Mouse (Mus musculus): Measurements from ENCODE around the gene Samd8.

The Samd8 gene

DNA sequence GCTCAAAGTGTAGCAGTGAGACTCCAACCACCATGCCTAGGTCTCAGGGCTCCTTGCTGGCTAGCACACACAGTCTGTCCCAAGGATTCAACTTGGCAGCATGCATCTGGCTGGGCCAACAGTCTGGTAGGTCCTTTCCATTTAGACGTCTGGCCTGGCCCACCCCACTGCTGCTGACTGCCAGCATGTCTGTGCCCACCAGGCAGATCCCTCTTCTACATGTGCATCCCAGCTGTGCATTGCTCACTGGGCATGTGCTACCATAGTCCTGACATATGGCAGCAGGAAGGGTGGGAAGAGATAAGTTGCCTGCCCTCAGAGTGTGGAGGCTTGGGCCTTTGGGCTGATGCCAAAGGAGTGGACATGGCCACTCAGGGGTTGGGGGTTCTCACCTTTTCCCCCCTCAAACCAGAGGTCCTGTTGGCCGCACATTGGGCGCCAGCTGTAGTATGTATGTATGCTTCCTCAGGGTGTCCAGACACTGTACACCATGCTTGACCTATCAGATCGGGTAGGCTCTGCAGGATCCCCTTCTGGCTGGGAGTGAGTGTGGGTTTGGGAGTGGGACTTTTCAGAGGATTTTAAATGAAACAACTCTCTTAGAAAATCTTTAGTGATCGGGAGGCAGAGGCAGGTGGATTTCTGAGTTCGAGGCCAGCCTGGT, 52.3 kb downstream of the Samd8 start:
- DNase-seq = no peak

DNA sequence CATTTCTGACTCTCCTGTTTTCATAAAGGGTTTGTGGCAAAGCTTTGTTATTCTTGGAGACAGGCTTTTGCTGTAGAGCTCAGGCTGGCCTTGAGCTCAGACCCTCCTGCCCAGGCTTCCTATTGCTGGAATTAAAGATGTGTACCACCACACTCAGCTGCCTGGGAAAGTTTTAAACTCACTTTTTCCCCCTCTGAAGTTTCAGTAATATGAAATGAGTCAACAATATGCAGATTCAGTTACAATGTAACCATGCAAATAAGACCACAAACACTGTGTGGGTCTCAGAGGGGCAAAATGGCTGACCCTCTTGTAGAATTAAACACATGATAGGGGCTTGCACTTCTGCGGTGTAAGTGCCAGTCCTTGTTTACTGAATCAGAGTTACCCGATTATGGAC, 55.9 kb downstream of the Samd8 start:
- DNase-seq = no peak

DNA sequence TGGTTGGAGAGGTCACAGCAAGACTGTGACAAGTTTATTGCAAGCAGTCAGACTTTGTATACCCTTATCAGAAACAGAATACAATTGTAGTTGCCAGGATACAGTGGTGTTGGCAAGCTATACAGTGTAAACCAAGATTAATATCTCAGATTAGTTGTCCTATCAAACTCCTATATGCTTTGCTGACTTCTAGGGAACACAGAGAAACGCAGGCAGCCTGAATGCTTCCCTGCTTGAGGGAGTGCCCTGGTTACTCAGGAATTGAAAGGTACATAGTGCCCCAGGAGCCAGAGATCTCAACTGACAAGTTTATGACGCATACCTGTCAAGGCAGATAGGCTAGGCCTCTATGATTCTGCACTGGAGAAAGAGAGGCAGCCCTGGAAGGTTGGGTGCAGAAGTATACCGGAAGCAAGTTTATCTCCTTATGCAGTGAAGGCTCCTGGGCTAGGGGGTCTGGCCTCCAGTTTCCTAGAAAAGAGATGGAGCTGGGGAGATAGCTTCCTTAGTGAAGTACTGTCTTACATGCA, 56.4 kb downstream of the Samd8 start:
- DNase-seq = no peak

- DNase-seq = no peak
These were observed 58.0 kb downstream of the Samd8 start for GRCm38 (mm10) chr14:21808208-21808922.

- no peak for DNase-seq
These were observed 59.1 kb downstream of the Samd8 start for GRCm38 (mm10) chr14:21809418-21809817.

GRCm38 (mm10) chr14:21811301-21811700, 61.0 kb downstream of the Samd8 start:
- no peak for DNase-seq

DNA sequence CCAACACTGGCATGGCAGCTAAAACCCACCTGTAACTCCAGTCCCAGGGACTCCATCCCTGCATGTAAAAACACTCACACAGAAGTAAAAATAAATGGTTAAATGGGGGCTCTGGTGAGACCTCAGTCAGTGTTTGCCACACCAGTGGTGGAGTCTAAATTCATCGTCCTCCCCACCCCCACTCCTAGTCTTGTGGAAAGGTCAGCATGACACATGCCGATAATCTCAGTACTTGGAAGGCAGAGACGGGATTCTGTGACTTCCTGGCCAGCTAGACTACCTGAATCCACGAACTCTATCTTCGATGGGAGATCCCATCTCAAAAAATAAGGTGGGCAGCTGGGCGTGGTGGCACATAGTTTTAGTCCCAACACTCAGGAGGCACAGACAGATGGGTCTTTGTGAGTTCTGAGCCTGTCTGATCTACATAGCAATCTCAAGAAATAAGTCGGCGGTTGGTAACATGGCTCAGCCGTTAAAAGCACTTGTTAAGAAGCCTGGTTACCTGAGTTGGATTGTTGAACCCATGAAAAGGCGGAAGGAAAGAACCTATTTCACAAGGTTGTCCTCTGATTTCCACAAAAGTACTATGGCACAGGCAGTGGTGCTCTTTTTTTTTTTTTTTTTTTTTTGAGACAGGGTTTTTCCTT, 61.5 kb downstream of the Samd8 start:
- DNase-seq = no peak

GRCm38 (mm10) chr14:21812590-21813162, 62.3 kb downstream of the Samd8 start:
- peak; percentile 56 to 79 for DNase-seq

DNA sequence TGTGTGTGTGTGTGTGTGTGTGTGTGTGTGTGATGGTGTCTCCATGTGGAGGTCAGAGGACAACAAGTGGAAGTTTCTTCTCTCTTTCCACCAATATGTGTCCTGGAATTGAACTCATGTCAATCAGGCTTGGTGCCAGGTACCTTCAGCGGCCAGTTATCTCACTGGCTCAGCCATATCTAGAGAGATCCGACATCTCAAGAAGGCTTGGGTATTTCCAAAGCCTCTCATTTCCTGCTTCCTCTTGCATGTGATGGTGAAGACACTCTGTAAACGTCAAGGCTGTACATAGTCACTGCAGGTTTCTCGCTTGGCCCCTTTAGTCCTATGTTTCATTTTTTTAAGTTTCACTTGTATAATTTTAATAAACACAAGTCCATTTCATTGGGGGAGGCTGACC, 62.9 kb downstream of the Samd8 start:
- no peak for DNase-seq

GRCm38 (mm10) chr14:21813847-21814246, 63.5 kb downstream of the Samd8 start:
- peak in 1 of 2 experiments; percentile 32 for DNase-seq

- DNase-seq = no peak
These were observed 64.3 kb downstream of the Samd8 start for GRCm38 (mm10) chr14:21814606-21815005.

DNA sequence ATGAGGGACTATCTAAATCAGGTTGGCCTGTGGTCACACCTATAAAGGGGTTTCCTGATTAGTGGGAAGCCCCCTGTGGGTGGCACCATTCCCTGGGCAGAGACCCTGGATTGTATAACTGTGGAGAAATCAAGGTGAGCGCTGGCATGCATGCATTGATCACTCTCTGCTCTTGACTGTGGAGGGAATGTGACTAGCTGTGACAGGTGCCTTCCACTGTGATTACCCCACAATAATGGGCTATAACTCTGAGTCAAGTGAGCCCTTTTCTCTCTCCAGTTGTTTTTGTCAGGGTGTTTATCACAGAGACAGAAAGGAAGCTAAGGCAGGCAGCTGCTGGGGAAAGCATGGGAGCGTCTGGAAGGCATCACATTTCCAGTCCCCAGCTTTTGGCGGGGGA, 65.9 kb downstream of the Samd8 start:
- DNase-seq = no peak

DNA sequence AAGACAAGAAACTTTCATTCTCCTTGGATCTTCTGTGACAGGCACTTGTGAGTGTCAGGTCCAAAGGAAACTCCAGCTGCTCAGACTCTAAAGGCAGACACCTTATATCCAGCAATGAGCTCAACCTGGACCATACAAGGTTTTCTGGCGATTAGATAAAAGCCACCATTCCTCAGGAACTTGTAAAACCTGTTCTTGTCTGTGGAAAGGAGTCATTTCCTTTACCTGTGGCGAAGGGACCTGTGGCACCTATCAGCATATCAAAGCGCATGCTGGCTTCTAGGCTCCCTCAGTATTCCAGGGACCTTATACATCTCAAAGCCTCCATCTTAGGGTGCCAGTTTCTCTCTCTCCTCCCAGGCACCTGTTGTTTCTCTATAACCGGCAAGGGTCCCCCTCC, 67.1 kb downstream of the Samd8 start:
- DNase-seq = no peak

- no peak for DNase-seq
These were observed 70.7 kb downstream of the Samd8 start for GRCm38 (mm10) chr14:21820880-21821505.

- no peak for DNase-seq
These were observed 72.0 kb downstream of the Samd8 start for GRCm38 (mm10) chr14:21822307-21822706.

DNA sequence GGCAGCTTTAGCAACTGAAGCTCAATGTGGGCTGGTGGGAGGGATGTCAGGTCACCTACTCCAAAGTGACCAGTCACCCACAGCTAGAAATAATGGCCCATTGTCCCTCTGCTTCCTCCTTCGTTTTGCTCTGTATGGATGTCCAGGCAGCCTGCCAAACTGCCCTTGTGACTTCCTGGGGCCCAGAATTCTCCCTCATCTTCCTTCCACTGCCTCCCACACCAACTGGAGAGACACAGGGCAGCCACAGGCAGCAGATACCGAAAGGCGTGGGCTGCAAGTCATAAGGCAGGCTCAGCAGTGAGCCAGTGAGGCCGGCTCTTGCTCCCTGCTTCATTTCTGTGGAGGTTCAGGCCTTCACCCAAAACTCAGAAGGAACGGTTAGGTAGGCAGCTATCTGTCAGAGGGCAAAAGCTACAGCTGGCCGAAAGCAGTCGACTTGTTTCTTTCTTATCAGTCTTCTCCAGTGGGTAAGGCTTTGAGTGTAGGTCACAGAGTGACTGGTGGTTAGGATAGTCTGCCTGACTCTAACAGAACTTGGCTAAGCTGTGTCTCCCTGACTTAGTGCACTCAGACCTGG, 72.6 kb downstream of the Samd8 start:
- DNase-seq = peak; percentile 83

- DNase-seq = no peak
These were observed 73.6 kb downstream of the Samd8 start for GRCm38 (mm10) chr14:21823897-21824296.

DNA sequence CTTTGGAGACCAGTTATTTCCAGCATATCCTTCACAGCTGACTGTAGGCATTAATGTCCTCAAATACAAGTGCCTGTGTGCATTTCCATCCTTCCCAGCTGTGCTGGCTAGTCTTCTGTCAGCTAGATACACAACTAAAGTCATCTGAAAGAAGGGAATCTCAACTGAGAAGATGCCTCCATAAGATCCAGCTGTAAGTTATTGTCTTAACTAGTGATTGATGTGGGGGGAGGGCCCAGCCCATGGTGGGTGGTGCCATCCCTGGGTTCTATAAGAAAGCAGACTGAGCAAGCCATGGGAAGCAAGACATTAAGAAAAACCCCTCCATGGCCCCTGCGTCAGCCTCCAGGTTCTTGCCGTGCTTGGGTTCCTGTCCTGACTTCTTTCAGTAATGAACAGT, 74.6 kb downstream of the Samd8 start, which contains the start of gene Vdac2:
Gene Vdac2 (plus strand): TSS at position 301 of the 400 bp plus-strand sequence.
- DNase-seq = no peak

GRCm38 (mm10) chr14:21825786-21826491, 75.6 kb downstream of the Samd8 start:
- DNase-seq = no peak

DNA sequence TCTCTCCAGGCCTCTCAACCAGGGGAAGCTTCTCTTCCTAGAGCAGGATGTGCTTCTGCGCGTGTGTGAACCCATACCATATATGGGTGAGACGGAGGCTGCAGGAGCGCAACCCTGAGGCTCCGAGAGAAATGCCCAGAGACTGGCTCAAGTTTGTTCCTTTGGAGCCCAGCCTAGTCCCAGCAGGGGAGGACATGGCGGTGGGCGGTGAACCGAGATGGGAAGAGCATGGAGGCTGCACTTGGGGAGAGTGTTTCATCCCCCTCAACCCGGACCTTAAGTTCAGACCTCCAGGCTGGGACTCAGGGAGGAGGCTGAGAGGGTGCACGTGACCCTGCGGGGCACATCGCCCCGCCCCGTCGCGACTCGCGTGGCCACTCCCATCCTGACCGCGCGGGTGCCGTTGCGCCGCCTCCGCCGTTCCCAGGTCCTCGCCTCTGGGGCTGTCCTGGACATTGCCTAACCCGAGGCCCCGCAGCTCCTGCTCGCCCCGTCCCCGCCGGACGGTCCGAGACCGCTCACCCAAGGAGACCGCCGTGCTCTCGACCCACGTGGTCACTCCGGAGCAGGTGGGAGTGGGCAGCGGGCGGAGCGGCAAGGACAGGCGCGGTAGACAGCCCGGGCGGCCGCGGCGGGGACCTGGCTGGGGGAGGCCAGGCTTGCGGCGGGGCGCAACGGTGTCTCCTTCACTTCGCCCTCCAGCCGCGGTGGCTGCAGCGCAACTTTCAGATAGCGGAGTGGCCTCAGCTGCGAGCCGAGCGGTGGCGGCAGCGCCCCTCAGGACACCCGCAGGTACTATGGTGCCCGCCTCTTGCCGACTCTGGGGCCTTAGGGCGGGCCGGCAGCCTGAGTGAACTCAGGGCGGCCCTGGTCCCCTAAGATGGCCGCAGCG, 80.8 kb downstream of the Samd8 start:
- DNase-seq = peak; percentile 95 to 97

All from kidney, adult 8-10 months (tissue).